Mouse (Mus musculus): ENCODE results near the gene Bag2.

DNA sequence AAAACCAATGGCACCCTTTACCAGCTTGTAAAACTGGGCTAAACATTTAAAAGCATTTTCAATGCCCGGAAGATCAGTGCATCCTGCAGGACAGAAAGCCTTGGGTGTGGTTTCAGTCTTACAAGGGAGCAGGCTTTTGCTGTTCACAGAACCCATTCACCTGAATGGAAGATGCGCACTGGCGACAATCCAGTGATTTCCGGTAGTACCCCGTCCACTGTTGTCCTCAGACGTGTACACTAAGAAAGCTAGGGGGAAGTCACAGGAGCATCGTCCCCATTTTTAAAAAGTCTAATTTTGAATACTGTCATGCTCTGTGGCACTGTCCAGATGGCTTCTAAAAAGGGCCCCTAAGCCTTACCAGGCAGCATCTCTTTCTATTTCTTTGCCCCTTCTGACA is 1.8 kb downstream of the Bag2 start:
- TF ChIP-seq TAL1 (IDR thresholded peaks at IDR 0.05; ENCODE audit: low read length) (no peak), GATA1 (IDR thresholded peaks at IDR 0.05; ENCODE audit: low read length) (no peak)
